Mouse (Mus musculus) induced T-regulatory cell, adult 2 months (primary cell): ENCODE results near the gene Macf1.

Experiments
- DNase-seq: peaks from one replicate; pipeline ENCODE4 v3.0.0-alpha.2; 2012; ENCODE audit warnings: low read depth

Gene Macf1

GRCm38 (mm10) chr4:123684260-123684659 is at the start of gene Macf1:
Gene Macf1, minus strand, starts transcription at chr4:123684360.
- no peak for DNase-seq

DNA sequence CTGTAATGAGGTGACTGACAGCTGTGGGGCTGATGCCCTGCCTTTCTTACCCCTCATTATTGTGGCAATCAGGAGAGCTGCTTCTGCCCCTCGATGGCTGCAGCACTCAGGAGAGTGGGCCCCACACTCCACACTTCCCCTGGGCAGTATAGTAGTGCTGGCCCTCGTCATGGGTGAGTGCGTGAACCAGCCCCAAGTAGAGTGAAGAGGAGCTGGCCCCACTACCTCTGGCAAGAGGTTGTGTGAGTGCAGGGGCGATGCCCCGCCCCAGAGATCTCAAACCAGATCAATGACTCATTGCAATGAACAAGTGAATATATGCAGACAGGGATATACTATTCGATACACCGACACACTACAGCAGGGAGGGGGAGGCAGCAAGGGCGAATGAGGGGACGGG is 49.4 kb upstream of the Macf1 start:
- no peak for DNase-seq

- DNase-seq: no peak
Measured at GRCm38 (mm10) chr4:123732921-123733320, 48.8 kb upstream of the Macf1 start.

DNA sequence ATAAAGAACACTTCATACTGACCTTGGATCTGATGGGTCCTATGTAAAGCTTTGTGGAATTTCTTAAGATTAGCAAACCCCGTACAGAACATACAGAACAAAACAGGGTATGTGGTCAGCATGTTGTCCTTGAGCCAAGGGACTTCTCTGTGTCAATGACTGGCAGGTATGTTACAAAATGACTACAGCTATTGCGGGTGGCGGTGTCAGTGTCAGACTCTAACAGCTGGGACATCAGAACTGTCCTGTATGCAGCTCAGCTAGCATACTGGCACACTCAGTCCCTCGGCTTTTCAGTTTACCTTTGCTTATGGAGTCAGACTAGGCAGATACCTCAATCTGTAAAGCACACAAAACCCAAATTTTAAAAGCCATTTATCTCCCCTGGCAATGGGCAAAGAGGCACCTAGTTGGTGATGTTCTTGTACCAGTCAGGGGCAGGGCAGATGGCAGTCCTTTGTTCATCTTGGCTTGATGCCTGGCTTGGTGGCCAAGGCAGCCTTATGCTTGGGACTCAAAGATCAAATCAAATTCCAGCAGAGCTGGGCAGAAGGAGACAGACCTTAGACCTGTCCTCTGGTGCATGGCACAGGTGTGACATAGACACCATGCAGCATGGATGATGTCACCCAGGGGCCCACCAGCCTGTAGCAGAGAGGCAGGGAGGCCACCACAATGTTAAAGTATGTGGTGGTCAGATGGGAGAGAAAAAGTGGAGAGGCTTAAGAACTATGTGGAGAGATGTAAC is 48.2 kb upstream of the Macf1 start:
- no peak for DNase-seq

GRCm38 (mm10) chr4:123721761-123722160 is 37.6 kb upstream of the Macf1 start:
- DNase-seq: no peak

DNA sequence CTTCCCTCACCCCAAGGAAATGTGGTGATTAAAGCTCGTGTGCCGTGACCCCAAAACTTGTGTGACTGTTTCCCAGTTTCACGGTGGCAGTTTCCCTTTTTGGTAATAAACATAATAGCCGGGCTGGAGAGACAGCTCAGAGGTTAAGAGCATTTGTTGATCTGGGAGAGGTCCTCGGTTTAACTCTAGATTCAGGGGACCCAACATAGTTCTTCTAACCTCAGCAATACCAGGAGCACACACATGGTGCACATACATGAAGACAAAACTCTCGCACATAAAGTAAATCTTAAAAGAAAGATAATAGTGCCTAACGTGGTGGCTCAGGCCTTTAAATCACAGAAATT is 34.2 kb upstream of the Macf1 start:
- DNase-seq: no peak

- DNase-seq: peak; percentile 97
Measured at GRCm38 (mm10) chr4:123717574-123718433, 33.6 kb upstream of the Macf1 start, which contains the start of gene Ndufs5. Gene Ndufs5, minus strand, starts transcription at chr4:123718202.

DNA sequence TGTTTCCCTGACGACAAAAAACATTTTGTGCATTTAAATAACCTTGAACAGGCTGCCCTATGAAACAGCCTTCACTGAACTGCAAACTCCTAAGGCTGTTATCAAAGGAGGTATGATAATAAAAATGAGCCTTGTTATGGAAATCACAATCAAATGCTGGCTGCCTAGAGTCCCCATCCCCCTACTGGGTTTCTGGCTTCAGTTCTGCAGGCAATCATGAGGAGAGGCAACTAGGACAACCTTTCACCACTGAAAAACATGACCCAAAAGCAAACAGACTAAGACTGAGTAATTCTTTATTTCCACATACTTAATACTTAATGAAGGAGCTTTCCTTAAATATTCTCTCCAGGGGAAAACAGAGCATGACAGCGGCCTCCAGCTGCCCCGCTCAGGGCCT is 28.3 kb upstream of the Macf1 start:
- DNase-seq: no peak

- no peak for DNase-seq
Measured at GRCm38 (mm10) chr4:123707340-123707739, 23.2 kb upstream of the Macf1 start.

DNA sequence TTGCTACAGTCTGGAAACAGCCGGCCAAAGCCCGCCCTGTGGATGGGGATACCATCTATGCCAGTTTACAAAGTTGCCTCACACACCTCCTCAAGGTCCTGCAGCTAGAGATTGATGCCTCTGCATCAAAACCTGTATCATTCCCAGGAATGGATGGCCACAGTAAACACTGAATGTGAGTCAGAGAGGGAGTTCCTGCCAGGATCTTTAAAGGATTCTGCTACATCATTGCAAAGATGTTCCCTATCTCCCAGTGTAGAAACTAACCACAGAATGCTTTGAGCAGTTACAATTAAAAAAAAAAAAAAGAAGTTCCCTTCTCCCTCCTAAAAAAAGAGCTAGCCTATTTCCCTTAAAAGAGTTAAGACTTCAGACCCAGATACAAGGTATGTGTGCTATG is 21.2 kb upstream of the Macf1 start:
- DNase-seq: no peak

DNA sequence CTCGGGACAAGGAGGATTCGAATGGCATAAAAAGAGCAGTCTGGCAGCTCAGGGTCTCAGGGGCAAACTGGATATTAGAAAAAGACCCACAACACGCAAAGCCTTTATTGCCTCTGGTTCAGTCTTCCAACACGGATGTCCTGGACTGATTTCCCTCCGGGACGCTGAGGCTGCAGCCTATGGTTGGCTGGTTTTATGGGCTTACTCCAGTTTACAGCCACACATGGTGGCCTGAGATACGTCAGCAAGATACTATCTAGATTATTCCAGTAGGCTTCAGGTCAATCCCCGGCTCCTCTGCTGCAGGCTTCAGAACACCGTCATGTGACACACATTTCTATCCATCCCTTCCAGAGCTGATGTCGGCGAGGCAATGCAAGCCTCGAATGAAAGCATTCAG is 9.2 kb upstream of the Macf1 start:
- DNase-seq: no peak

GRCm38 (mm10) chr4:123692071-123692470 is 7.9 kb upstream of the Macf1 start:
- no peak for DNase-seq

DNA sequence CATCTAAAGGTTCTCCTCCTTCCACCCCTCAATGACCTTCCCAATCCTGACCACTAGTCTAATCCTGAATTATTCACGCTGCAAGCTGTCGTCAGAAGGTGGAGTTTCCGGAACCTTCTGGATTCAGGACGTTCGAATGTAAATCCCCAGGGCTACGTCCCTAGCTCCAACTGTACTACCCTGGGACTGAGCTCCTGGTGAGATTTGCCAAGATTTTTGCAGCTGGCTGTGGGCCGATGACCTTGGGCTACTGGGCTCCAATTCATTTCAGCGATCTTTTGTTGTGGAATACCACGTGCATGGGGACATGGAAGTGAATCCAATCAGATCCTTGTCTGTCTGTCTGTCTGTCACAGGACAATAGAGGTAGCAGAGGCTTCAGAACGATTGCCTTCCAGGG is 6.2 kb upstream of the Macf1 start:
- DNase-seq: no peak

GRCm38 (mm10) chr4:123687025-123687781 is 3.0 kb upstream of the Macf1 start:
- no peak for DNase-seq

DNA sequence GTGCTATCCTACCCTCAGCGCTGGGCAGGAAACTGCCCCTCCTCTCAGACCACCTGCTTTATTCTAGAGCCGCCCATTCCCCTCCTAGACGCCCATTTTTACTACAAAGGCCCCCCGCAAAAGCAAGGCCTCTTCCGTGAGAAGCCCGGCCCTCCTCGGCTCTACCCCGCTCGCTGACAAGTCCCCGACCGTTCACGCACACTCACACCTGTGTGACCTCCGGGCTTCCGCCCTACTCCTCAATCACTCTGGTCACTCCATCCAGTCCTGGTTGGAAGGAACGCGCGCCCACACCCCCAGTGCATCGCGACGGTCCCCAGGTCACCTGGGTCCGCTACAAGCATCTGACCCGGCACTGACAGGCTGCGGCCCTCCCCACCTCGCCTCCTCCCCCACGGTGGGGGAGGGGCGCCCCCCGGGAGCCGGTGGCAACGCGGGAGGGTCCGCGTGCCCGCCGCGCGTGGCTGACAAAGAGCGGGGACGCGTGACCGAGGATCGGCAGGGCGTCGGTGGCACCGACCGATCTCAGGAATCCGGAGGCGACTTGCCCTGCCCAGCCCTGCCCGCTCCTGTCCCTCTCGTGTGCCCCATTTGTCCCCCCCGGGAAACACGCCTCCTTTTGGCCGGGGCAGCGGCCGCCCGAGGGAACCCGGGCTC is 2.3 kb upstream of the Macf1 start:
- no peak for DNase-seq

GRCm38 (mm10) chr4:123685506-123686242 is 1.5 kb upstream of the Macf1 start:
- DNase-seq: no peak

DNA sequence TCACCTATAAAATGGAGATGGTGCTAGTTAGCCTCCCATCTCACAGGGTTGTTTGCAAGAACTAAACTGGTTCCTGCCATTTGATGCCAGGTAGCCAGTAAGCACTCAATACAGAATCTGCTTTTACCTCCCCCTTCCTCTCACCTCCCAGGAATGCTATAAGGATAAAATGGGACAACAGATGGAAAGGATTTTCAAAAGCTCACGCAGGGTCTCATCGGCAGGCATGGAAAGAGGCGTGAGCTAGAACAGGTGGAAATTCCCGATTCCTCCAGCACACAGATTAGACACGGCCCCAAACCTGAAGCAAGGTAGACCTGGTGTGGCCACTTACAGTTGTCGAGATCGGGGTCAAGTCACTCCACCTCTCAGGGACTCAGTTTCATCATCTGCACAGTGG is 886 bp upstream of the Macf1 start:
- DNase-seq: no peak

DNA sequence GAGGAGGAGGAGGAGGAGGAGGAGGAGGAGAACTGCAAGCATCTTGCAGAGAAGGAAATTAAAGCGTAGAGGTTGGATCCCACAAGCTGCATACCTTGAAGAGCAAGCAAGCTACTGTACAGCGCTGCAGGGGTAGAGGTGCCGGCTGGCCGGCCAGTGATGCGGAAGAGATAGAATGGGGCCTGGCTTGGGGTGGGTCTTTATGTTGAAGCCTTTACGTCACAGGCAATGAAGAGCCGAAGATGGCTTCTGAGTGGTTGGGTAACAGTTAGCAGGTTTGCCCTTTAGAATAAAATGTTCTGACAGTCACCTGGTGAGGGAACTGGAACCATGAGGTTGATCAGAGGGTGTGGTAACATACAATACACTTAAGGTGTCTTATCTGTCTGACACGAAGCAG is 1.9 kb downstream of the Macf1 start:
- DNase-seq: no peak

- DNase-seq: no peak
Measured at GRCm38 (mm10) chr4:123680962-123681361, 3.2 kb downstream of the Macf1 start.

DNA sequence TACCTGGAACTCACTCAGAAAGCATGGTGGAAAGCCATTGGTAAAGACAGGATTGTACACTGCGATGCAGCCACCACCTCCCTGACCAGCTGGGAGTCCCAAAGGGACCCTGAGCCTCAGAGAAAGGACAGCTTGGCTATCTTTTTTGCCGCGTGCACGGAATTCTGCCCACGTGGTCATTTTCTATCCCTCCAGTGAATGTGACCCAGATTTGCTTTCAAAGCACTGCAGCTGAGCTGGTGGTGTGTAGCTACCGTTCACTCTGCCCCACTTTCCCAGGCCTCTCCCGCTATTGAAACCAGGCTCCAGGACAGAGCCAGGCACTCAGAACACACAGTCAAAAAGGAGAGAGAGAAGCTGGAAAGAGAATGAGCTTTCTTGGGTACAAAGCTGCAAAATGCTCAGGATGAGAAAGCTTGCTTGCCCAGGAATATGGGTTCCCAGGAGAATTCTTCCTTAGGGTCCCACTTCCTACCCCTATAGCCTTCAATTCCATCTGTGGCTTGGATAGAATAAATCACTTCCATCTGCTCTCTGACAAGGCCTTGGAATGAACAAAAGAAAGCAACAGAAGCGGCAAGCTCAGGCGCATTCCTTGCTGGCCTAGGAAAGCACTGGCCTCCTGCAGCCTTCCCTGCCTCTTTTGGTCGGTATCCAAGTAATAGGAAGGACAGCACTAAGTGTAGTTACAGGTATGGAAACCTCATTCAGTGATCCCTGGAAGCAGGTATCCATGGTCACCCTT is 6.9 kb downstream of the Macf1 start:
- no peak for DNase-seq

GRCm38 (mm10) chr4:123670598-123670997 is 13.6 kb downstream of the Macf1 start:
- DNase-seq: no peak
